Mouse (Mus musculus) midbrain, embryonic 15.5 days (tissue): ENCODE data around the gene Hist1h2br. TPM values are rescaled to one million over a fixed set of nuclear protein-coding genes. Genes with fewer than 3 reads are reported as not detected.
"Not testable (repeated sequence)": the region's sequence is repeated elsewhere in the genome, so short reads cannot be mapped to it uniquely, and the experiment has no call there.

Source experiments
- ATAC-seq: fragments of 200-750 bp; cut with Nextera tagmentation; replicated peaks from 2 replicates; pipeline ENCODE4 v1.8.0; 2017; ENCODE audit warnings: moderate TSS enrichment
- H3K27ac ChIP-seq: fragments of 300-500 bp; sonication (generic); 2 replicates; pipeline ENCODE4 v1.5.1; 2015; ENCODE audit warnings: mild to moderate bottlenecking, inconsistent platforms
- H3K27me3 ChIP-seq: fragments of 300-500 bp; sonication (generic); replicated peaks from 2 replicates; pipeline ENCODE4 v1.6.1; 2015; ENCODE audit warnings: inconsistent platforms
- H3K36me3 ChIP-seq: fragments of 300-500 bp; sonication (generic); replicated peaks from 2 replicates; pipeline ENCODE4 v1.6.1; 2015; ENCODE audit warnings: inconsistent platforms
- H3K4me1 ChIP-seq: fragments of 300-500 bp; sonication (generic); 2 replicates; pipeline ENCODE4 v1.6.1; 2015; ENCODE audit warnings: inconsistent platforms
- H3K4me2 ChIP-seq: fragments of 300-500 bp; sonication (generic); 2 replicates; pipeline ENCODE4 v1.6.1; 2015; ENCODE audit warnings: inconsistent platforms, mild to moderate bottlenecking, moderate library complexity
- H3K4me3 ChIP-seq: fragments of 300-500 bp; sonication (generic); 2 replicates; pipeline ENCODE4 v1.5.1; 2015; ENCODE audit warnings: mild to moderate bottlenecking, inconsistent platforms
- H3K9ac ChIP-seq: fragments of 300-500 bp; sonication (generic); 2 replicates; pipeline ENCODE4 v1.6.1; 2015; ENCODE audit warnings: mild to moderate bottlenecking, inconsistent platforms
- H3K9me3 ChIP-seq: fragments of 300-500 bp; sonication (generic); 2 replicates; pipeline ENCODE4 v1.6.1; 2016; ENCODE audit warnings: inconsistent platforms
- WGBS: fragments of 180-500 bp; shearing (Covaris S2); methylation state at CpG from one replicate; pipeline ENCODE4 v1.1.7; 2015; ENCODE audit warnings: mixed read lengths; 5-methylcytosine and 5-hydroxymethylcytosine counted together
- polyA plus RNA-seq: library from polyadenylated mRNA; unstranded; fragments of >200 nt; fragmentation: Nextera tagmentation; extraction: Ambion mirVana; gene quantifications from 2 replicates; pipeline ENCODE4 v1.2.1, GENCODE M21; 2015

Gene Hist1h2br
- 4.0 and 4.1 TPM in 2 replicates for polyA plus RNA-seq

DNA sequence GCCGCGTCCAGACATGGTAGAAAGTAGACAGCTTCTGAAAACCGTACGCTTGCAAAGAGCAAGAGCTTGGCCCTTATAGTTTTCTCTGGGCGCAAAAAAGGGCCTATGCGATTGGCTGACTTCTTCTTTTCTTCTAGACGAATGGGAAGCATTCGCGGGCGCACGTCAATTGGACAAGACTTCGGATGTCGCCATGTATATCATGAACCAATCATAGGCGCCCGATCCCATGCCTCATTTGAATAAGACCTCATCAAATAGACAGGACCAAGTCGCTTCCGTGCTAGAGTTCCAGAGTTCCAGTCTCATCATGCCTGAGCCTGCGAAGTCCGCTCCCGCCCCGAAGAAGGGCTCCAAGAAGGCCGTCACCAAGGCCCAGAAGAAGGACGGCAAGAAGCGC, at the start of gene Hist1h2br, which contains the start of gene Hist1h2ap:
Gene Hist1h2br, plus strand, starts transcription at position 283 of the 400 bp plus-strand sequence.
Gene Hist1h2ap, minus strand, starts transcription at position 47 of the 400 bp plus-strand sequence.
- WGBS: no CpG with 5 or more reads among the region's 24 CpGs
- not testable (repeated sequence) for H3K4me3 ChIP-seq, H3K9ac ChIP-seq, H3K36me3 ChIP-seq, H3K4me1 ChIP-seq, H3K9me3 ChIP-seq, H3K4me2 ChIP-seq, H3K27ac ChIP-seq, H3K27me3 ChIP-seq
- peak; percentile 97 for ATAC-seq

DNA sequence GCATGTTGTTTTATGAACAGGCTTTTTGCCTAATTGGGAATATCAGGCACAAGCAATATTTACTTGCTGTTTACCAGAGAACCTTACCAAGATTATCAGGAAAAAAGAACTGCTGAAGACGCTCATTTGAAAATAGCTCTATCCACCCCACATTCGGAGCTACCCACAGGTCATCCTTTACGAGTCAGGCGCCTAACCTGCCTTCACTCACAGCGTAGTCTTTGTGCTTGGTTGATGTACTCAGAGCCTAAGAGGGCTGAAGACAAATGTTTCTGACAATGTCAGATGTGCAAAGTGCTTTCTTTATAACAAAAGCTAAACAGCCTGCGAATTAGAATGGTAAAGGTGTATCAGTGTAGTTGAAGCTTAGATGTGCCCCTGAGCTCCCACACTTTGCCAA, 49.2 kb upstream of the Hist1h2br start:
- no peak overlapping the region for H3K9ac ChIP-seq
- H3K9me3 ChIP-seq: no peaks in the 10 kb centered on the region
- no peak overlapping the region for H3K4me3 ChIP-seq
- ATAC-seq: no peak
- no peaks in the 10 kb centered on the region for H3K27me3 ChIP-seq
- H3K27ac ChIP-seq: no peak overlapping the region
- peaks cover 44% of the 10 kb centered on the region for H3K4me1 ChIP-seq
- H3K36me3 ChIP-seq: no peaks in the 10 kb centered on the region
- H3K4me2 ChIP-seq: 0 out of 2 replicates have a peak overlapping the region, but pooled peaks have one; percentile 81
- 22% methylated on average over 6 of the region's 6 CpGs for WGBS

DNA sequence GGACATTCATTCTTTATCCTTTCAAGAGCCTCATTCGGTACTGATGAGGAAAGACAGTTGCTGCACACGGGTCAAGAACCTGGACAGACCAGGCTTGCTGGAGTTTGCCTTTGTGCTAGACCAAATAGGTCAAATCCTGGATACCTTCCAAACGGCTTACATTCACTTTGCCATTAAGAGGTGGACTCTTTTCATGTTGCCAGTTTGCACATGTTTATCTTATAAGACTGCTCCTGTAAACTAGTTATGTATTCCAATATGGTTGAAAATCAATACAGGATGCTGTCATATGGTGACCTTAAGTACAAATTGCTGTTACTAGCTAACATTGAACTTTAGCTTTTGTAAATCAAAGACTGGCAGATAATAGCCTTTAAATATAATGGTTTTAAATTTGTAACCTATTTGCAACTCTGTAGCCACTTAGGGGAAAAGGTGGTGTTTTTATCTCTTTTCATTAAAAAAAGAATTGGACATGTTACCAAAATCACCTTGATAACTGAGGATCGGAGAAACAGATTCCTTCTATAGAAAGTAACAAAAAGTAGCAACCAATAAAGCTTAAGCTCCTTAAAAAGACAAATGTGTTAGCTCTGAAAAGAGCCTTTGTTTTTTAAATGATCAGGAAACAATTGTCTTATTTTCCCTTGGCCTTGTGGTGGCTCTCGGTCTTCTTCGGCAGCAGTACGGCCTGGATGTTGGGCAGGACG, 47.2 kb upstream of the Hist1h2br start:
- H3K9ac ChIP-seq: peak overlapping the region; percentile 22; the same call in 1 of the 2 replicates

DNA sequence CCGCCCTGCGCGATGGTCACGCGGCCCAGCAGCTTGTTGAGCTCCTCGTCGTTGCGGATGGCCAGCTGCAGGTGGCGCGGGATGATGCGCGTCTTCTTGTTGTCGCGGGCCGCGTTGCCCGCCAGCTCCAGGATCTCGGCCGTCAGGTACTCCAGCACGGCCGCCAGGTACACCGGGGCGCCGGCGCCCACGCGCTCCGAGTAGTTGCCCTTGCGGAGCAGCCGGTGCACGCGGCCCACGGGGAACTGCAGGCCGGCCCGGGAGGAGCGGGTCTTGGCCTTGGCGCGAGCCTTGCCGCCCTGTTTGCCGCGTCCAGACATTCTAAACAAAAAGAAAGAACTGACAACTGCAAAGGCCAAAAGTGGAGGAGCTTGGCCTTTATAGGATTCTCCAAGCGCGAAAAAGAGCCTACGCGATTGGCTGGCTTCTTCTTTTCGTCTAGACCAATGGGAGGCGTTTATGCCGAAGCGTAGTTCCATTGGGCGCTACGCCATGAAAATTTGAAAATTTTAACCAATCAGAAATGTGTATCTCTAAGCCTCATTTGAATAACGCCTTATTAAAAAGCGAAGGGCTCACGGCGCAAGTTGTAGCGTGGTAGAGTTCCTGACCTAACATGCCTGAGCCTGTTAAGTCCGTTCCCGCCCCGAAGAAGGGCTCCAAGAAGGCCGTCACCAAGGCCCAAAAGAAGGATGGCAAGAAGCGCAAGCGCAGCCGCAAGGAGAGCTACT, 46.5 kb upstream of the Hist1h2br start, which contains the start of the genes Hist1h2an and Hist1h2bp:
Gene Hist1h2an, minus strand, starts transcription at position 320 of the 731 bp plus-strand sequence.
Gene Hist1h2bp, plus strand, starts transcription at position 563 of the 731 bp plus-strand sequence.
- under 1% methylated on average over 41 of the region's 63 CpGs for WGBS
- Histone ChIP-seq H3K4me1 (peaks cover 29% of the 10 kb centered on the region), H3K4me2 (peak within 1 kb of the TSS; percentile 69), H3K9ac (peak within 1 kb of the TSS; percentile 22; the same call in 1 of the 2 replicates), H3K4me3 (peak within 1 kb of the TSS; percentile 41), H3K27ac (peak within 1 kb of the TSS; percentile 79)
- not testable (repeated sequence) for H3K27me3 ChIP-seq, H3K9me3 ChIP-seq, H3K36me3 ChIP-seq
- ATAC-seq: peak; percentile 95

More for the DNA sequence above, 47.2 kb upstream of the Hist1h2br start:
- ATAC-seq: no peak
- H3K4me1 ChIP-seq: peaks cover 29% of the 10 kb centered on the region
- H3K36me3 ChIP-seq: no peaks in the 10 kb centered on the region
- H3K9me3 ChIP-seq: no peaks in the 10 kb centered on the region
- peak overlapping the region; percentile 75 for H3K27ac ChIP-seq
- WGBS: 2% methylated on average over 8 of the region's 8 CpGs
- peak overlapping the region; percentile 41 for H3K4me3 ChIP-seq
- peak overlapping the region; percentile 69 for H3K4me2 ChIP-seq
- H3K27me3 ChIP-seq: no peaks in the 10 kb centered on the region

DNA sequence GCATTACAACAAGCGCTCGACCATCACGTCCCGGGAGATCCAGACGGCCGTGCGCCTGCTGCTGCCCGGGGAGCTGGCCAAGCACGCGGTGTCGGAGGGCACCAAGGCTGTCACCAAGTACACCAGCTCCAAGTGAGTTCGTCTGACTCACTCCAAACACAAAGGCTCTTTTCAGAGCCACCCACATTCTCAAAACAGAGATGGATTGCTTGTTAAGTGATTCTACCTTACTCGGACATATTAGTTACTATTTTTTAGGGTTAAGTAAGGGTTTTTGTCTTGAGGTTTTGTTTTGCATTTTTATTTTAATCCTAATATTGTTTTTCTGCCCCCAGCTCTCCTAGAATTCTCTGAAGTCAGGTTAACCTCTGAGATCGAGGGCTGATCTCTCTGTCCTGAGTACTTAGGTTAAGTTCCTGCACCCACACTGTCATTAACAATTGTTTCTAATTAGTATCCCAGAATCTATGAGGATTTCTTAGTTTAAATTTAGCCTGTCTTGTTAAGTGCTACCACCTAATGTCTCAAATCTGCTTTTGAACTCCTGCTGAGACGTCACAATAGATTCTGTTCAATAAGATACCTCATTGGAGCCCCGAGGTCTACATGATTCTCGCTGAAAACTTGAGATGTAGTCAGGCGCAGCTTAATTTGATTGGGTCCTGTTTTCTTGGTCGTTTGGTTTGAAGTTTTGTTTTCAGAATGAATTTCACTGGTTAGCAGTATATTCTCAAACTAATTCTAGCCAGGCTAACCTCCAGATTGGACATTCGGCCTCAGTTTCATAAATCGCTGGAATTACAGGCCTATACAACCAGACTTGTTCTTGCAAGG, 45.6 kb upstream of the Hist1h2br start:
- Histone ChIP-seq H3K9me3 (no peaks in the 10 kb centered on the region), H3K9ac (0 out of 2 replicates have a peak overlapping the region, but pooled peaks have one; percentile 2), H3K27ac (peak overlapping the region; percentile 38; the same call in 1 of the 2 replicates), H3K27me3 (0 out of 2 replicates have a peak, but pooled peaks cover 2% of the 10 kb centered on the region), H3K4me3 (peak overlapping the region; percentile 41), H3K4me2 (peak overlapping the region; percentile 69), H3K36me3 (no peaks in the 10 kb centered on the region), H3K4me1 (peaks cover 21% of the 10 kb centered on the region)
- WGBS: 11% methylated on average over 14 of the region's 21 CpGs
- no peak; the same call in 1 of the 2 replicates for ATAC-seq

DNA sequence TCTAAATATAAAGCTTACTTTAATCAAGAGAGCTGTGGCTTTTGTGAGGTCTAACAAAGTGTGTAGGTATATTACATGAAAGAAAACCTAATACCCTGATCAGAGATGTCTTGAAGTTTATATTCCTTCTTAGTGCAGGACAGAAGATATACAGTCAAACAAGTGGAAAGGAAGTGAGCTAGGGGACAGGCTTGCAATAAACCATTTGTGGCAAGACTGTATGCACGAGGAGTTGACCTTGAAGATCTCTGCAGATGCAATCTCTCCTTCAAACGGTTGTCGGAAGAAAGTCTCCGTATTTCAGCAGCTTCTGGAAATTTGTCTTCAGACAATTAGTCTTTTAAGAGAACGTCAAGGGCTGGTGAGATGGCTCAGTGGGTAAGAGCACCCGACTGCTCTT, 43.6 kb upstream of the Hist1h2br start:
- no peak overlapping the region for H3K4me2 ChIP-seq
- peaks cover 15% of the 10 kb centered on the region for H3K4me1 ChIP-seq
- no peaks in the 10 kb centered on the region for H3K36me3 ChIP-seq
- ATAC-seq: no peak
- H3K27me3 ChIP-seq: 0 out of 2 replicates have a peak, but pooled peaks cover 2% of the 10 kb centered on the region
- no peaks in the 10 kb centered on the region for H3K9me3 ChIP-seq
- H3K4me3 ChIP-seq: no peak overlapping the region
- WGBS: 57% methylated on average over 6 of the region's 6 CpGs
- no peak overlapping the region for H3K9ac ChIP-seq
- H3K27ac ChIP-seq: no peak overlapping the region

DNA sequence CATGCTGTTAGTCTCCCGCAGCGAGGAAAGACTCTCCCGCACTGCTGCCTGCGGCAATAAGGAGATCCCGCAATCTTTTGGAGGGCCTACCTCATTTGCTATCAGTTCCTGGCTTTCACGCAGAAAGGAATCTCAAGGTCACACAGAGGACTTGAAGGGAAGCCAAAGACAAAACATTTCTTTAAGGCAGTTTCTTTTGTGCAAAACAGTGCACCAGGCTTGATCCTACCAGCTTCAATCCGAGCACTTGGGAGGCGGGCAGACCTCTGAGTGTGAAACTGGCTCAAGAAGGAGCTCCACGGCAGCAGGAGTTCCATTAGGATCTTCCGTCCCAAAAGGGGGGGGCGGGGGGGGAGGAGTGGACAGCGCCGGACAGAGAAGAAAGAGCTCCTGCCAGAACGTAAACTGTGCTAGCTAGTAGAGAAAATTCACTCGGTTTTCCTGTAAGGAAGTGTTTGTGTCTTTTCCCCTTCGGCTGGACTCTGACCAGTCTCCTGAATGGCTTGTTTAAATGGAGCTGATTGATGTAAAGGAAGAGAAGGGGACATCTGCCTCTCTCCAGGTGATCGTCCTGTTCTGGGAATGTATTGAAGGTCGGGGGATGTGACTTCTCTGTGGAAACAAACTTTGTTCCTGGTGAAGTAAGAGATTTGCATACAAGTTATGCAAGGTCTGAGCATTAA, 42.8 kb upstream of the Hist1h2br start:
- Histone ChIP-seq H3K4me3 (no peak overlapping the region), H3K27ac (no peak overlapping the region), H3K4me2 (peak overlapping the region; percentile 28), H3K36me3 (no peaks in the 10 kb centered on the region), H3K4me1 (peaks cover 15% of the 10 kb centered on the region), H3K9me3 (no peaks in the 10 kb centered on the region), H3K27me3 (0 out of 2 replicates have a peak, but pooled peaks cover 2% of the 10 kb centered on the region), H3K9ac (no peak overlapping the region)
- no peak for ATAC-seq
- 6% methylated on average over 18 of the region's 18 CpGs for WGBS

DNA sequence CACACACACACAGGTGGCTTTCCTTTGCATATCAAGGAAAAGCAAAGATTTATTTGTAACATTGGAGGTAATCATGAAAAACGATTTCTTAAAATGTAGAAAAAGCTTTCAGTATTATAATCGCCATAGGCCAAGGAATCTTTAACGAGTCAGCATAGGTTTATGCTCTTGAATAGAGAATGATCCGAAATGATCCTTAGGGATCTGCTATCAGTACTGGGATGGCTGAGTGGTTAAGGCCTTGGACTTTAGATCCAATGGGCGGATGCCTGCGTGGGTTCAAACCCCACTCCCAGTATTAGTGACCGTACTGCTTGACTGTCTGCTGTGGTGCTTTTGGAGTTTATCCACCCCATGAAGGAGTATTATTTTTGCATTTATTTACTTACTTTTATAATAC, 38.0 kb upstream of the Hist1h2br start:
- Histone ChIP-seq H3K27me3 (0 out of 2 replicates have a peak, but pooled peaks cover 2% of the 10 kb centered on the region), H3K4me3 (no peak overlapping the region), H3K27ac (no peak overlapping the region), H3K4me1 (no peaks in the 10 kb centered on the region; the same call in 1 of the 2 replicates), H3K4me2 (no peak overlapping the region), H3K9ac (no peak overlapping the region), H3K9me3 (no peaks in the 10 kb centered on the region), H3K36me3 (no peaks in the 10 kb centered on the region)
- ATAC-seq: no peak
- 91% methylated on average over 7 of the region's 7 CpGs for WGBS

DNA sequence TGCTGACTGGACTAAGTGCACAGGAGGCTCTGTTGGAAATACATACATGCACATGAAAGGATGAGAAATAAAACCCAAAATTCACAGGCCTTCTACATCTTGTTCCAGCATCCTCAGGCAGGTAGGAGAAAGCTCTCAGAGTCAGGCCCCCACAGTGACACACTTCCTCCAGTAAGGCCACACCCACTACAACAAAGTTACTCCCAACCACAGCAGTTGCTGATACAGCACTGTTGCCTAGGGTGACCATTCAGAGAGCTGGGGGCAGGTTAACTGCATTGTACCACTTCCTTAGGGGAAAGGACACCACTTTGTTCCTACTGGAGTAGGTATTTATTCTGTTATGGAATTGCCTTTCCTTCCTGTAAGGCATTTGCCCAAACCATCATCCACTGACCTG, 36.4 kb upstream of the Hist1h2br start:
- ATAC-seq, H3K9me3 ChIP-seq, H3K4me1 ChIP-seq: not testable (repeated sequence)

DNA sequence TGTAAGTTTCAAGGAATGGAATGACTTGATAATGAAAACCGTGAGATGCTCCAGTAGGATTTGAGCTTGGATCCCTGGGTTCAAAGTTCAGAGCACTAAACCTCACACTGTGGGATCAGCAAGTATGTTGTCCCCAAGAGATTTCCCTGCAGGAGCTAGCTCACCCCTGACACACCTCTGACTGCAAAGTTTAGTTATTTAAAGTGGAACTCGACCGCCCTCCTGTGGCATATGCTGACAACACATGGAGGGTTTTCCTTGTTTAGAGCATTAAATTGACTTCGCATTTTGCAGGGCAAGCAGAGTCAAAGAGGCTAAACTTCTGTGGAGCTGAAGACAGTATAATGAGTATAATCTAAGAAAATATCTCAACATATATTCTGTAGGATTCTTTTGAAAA, 30.5 kb upstream of the Hist1h2br start:
- not testable (repeated sequence) for H3K4me3 ChIP-seq, H3K9me3 ChIP-seq, H3K4me2 ChIP-seq, H3K27ac ChIP-seq, H3K9ac ChIP-seq, H3K4me1 ChIP-seq, H3K27me3 ChIP-seq, H3K36me3 ChIP-seq
- ATAC-seq: peak; percentile 79
- no CpG with 5 or more reads among the region's 4 CpGs for WGBS

More for the DNA sequence above, 36.4 kb upstream of the Hist1h2br start:
- not testable (repeated sequence) for H3K27ac ChIP-seq, H3K4me3 ChIP-seq, H3K4me2 ChIP-seq, H3K9ac ChIP-seq, H3K36me3 ChIP-seq, H3K27me3 ChIP-seq

DNA sequence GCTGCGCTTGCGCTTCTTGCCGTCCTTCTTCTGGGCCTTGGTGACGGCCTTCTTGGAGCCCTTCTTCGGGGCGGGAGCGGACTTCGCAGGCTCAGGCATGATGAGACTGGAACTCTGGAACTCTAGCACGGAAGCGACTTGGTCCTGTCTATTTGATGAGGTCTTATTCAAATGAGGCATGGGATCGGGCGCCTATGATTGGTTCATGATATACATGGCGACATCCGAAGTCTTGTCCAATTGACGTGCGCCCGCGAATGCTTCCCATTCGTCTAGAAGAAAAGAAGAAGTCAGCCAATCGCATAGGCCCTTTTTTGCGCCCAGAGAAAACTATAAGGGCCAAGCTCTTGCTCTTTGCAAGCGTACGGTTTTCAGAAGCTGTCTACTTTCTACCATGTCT, 23.5 kb upstream of the Hist1h2br start, which contains the start of the genes Hist1h2bq and Hist1h2ao:
Gene Hist1h2bq, minus strand, starts transcription at position 125 of the 400 bp plus-strand sequence.
Gene Hist1h2ao, plus strand, starts transcription at position 393 of the 400 bp plus-strand sequence.
- H3K9me3 ChIP-seq, H3K27ac ChIP-seq, H3K36me3 ChIP-seq, H3K27me3 ChIP-seq, H3K4me2 ChIP-seq, H3K4me3 ChIP-seq, H3K4me1 ChIP-seq, H3K9ac ChIP-seq: not testable (repeated sequence)
- peak; percentile 98 for ATAC-seq
- no CpG with 5 or more reads among the region's 23 CpGs for WGBS
